Mouse (Mus musculus) liver, embryonic 14.5 days (tissue): Measurements from ENCODE around the gene Dlx4.

Experiments
- CTCF ChIP-seq: IDR thresholded peaks from 2 replicates; pipeline ENCODE4 v1.5.1; 2016; ENCODE audit warnings: antibody characterized with exemption, low read depth, control low read depth
- EP300 ChIP-seq: IDR thresholded peaks from 2 replicates; pipeline ENCODE4 v1.6.1; 2016; ENCODE audit warnings: antibody characterized with exemption, low read depth

DNA sequence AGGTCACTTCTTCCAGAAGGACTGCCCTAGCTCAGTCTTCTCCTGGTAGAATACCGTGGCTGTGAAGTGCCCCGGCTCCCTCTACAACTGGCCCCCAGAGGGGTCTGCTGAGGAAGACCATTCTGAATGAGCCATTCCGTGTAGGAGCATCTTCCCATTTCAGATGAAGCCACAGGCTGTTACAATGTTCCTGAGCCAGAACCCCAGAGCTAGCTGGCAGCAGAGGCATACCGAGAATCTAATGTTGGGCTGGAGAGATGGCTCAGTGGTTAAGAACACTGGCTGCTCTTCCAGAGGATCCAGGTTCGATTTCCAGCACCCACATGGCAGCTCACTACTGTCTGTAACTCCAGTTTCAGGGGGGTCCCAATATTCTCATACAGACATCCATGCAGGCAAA is 6.2 kb downstream of the Dlx4 start:
- TF ChIP-seq CTCF (no peak), EP300 (no peak)
